Mouse (Mus musculus): Measurements from ENCODE around the gene Tmem108. TPM values are rescaled to one million over a fixed set of nuclear protein-coding genes. Genes with fewer than 3 reads are reported as not detected.

Tmem108 gene
- total and polyA plus RNA-seq, 2 experiments from 2014 or later, result 24.8 to 25.2 TPM

DNA sequence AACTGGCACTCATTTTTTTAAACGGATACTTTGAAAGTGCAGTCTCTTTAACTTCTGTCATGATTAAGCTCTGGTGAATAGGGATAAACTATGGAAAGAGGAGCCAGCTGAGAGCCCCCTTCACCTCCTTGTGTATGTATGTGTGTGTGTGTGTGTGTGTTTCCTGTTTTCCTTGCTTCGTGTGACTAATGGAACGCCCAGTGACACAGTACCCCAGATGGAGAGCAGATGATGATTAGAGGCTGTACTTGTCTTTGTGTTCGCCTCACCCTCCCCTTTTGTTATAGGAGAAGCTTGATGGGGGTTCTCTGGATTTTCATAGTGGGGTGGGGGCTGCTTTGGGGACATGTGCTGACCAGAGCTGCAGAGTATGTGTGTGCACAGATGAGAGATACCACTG is 216.4 kb downstream of the Tmem108 start:
- ATAC-seq (ENCODE audit: low FRiP score) (no peak), DNase-seq (ENCODE audit: low spot score) (no peak)
- no peak overlapping the region for H3K27ac ChIP-seq (ENCODE audit: low read depth, low read length)
- peaks cover 4% of the 10 kb centered on the region for H3K4me1 ChIP-seq (ENCODE audit: insufficient read depth, low read length)
- WGBS, result 73% methylated on average over 4 of the region's 4 CpGs
- H3K9me3 ChIP-seq (ENCODE audit: low read length), result no peaks in the 10 kb centered on the region
- no peak overlapping the region for H3K4me3 ChIP-seq (ENCODE audit: low read depth, low read length)
- H3K4me2 ChIP-seq (ENCODE audit: low read depth, low read length, poor library complexity, severe bottlenecking), result no peak overlapping the region
- H3K9ac ChIP-seq (replicated peaks; ENCODE audit: low read length, poor library complexity, severe bottlenecking), result no peak overlapping the region
- H3K36me3 ChIP-seq (ENCODE audit: insufficient read depth, low read length), result no peaks in the 10 kb centered on the region
- no peaks in the 10 kb centered on the region for H3K27me3 ChIP-seq (ENCODE audit: insufficient read depth, low read length)
- TF ChIP-seq CTCF (IDR thresholded peaks at IDR 0.05), result no peak

DNA sequence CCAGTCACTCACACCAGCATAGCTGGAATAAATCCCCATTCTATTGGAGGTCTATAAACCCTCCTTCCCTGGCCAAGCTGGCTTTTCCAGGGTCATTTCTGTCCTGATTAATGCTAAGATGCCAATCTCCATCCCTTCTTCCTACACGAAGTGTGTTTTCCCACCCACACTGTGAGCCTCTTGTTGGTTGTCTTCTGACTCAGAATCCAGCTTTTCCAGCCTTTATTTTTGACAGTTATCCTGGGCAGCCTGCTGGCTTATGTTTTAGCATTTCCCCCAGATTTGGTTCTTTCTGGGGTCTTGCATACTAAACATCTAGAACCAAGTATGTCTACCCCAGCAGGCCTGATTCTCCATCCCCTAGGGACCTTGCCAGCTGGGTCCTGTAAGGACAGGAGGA is 217.0 kb downstream of the Tmem108 start:
- no peak for DNase-seq (ENCODE audit: low spot score)
- H3K9ac ChIP-seq (replicated peaks; ENCODE audit: low read length, poor library complexity, severe bottlenecking), result no peak overlapping the region
- H3K9me3 ChIP-seq (ENCODE audit: low read length), result no peaks in the 10 kb centered on the region
- no peaks in the 10 kb centered on the region for H3K27me3 ChIP-seq (ENCODE audit: insufficient read depth, low read length)
- H3K4me3 ChIP-seq (ENCODE audit: low read depth, low read length), result no peak overlapping the region
- H3K4me2 ChIP-seq (ENCODE audit: low read depth, low read length, poor library complexity, severe bottlenecking), result no peak overlapping the region
- 78% methylated on average over 1 of the region's 1 CpGs for WGBS
- H3K4me1 ChIP-seq (ENCODE audit: insufficient read depth, low read length), result peaks cover 4% of the 10 kb centered on the region
- ATAC-seq (ENCODE audit: low FRiP score), result no peak
- no peak for TF ChIP-seq CTCF (IDR thresholded peaks at IDR 0.05)
- no peak overlapping the region for H3K27ac ChIP-seq (ENCODE audit: low read depth, low read length)
- no peaks in the 10 kb centered on the region for H3K36me3 ChIP-seq (ENCODE audit: insufficient read depth, low read length)

DNA sequence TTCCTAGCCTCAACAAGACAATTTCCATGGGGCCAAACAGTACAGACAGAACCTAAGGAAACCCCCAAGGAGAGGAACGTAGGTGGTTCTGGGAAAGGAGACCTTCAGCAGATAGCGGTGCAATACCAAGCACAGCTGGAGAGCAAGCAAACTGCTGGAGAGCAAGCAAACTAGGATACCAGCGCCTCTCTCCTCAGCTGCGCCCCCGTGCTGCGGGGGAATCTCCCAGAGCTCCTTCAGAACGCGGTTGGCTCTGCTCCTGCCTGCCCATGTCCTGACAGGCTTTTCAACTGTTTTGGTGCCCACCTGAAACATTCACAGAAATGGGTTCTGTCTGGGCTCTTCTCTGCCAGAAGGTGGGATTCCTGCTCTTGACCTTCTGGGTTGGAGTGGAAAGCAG is 221.1 kb downstream of the Tmem108 start:
- WGBS, result 76% methylated on average over 8 of the region's 8 CpGs
- TF ChIP-seq CTCF (IDR thresholded peaks at IDR 0.05), result no peak
- Histone ChIP-seq H3K36me3 (ENCODE audit: insufficient read depth, low read length) (no peaks in the 10 kb centered on the region), H3K4me3 (ENCODE audit: low read depth, low read length) (no peak overlapping the region), H3K27ac (ENCODE audit: low read depth, low read length) (no peak overlapping the region), H3K9me3 (ENCODE audit: low read length) (no peaks in the 10 kb centered on the region), H3K27me3 (ENCODE audit: insufficient read depth, low read length) (no peaks in the 10 kb centered on the region), H3K9ac (replicated peaks; ENCODE audit: low read length, poor library complexity, severe bottlenecking) (no peak overlapping the region), H3K4me1 (ENCODE audit: insufficient read depth, low read length) (peaks cover 14% of the 10 kb centered on the region), H3K4me2 (ENCODE audit: low read depth, low read length, poor library complexity, severe bottlenecking) (no peak overlapping the region)
- DNase-seq (ENCODE audit: low spot score) (no peak), ATAC-seq (ENCODE audit: low FRiP score) (no peak)

DNA sequence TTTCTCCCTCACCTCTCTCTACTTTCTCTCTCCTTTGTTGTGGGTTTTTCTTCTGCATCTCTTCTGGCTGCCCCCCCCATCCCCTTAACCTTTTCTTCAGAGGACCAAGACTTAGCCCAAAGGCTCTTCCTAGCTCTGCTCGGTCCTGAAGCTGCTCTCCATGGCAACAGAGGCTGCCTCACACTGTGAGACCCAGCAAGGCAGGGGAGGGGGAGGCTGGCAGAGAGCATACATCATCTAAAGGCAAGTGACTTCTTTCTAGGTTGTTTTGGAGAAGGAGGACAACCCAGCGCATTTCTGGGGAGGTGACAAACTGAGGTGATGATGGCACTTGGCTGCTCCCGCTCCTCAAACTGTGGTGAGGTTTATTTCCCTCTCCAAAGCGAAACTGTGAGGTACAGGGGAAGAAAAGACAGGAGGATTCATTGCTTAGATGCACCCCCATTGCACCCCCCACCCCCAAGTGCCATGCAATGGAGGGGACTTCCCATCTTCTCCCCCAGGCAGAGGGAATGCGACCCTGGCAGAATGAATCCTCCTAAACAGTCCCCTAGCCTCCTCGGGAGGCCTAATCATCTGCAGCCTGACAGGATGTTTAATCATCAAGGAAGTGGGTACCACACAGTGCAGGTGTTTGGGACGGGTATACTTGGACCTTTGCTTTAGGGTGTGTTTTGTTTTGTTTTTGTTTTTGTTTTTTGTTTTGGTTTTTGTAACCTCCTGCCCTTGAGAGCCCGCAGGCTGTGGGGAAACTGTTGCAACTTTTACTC is 223.4 kb downstream of the Tmem108 start:
- DNase-seq (ENCODE audit: low spot score) (peak; percentile 77), ATAC-seq (ENCODE audit: low FRiP score) (peak; percentile 88)
- Histone ChIP-seq H3K9me3 (ENCODE audit: low read length) (no peaks in the 10 kb centered on the region), H3K4me2 (ENCODE audit: low read depth, low read length, poor library complexity, severe bottlenecking) (peak overlapping the region; percentile 20; the same call in 1 of the 2 replicates), H3K4me1 (ENCODE audit: insufficient read depth, low read length) (peaks cover 15% of the 10 kb centered on the region; the same call in 1 of the 2 replicates), H3K27ac (ENCODE audit: low read depth, low read length) (peak overlapping the region; percentile 51), H3K36me3 (ENCODE audit: insufficient read depth, low read length) (no peaks in the 10 kb centered on the region), H3K9ac (replicated peaks; ENCODE audit: low read length, poor library complexity, severe bottlenecking) (peak overlapping the region; percentile 36; the same call in 1 of the 2 replicates), H3K27me3 (ENCODE audit: insufficient read depth, low read length) (no peaks in the 10 kb centered on the region), H3K4me3 (ENCODE audit: low read depth, low read length) (no peak overlapping the region)
- no peak for TF ChIP-seq CTCF (IDR thresholded peaks at IDR 0.05)
- WGBS, result 33% methylated on average over 8 of the region's 8 CpGs

DNA sequence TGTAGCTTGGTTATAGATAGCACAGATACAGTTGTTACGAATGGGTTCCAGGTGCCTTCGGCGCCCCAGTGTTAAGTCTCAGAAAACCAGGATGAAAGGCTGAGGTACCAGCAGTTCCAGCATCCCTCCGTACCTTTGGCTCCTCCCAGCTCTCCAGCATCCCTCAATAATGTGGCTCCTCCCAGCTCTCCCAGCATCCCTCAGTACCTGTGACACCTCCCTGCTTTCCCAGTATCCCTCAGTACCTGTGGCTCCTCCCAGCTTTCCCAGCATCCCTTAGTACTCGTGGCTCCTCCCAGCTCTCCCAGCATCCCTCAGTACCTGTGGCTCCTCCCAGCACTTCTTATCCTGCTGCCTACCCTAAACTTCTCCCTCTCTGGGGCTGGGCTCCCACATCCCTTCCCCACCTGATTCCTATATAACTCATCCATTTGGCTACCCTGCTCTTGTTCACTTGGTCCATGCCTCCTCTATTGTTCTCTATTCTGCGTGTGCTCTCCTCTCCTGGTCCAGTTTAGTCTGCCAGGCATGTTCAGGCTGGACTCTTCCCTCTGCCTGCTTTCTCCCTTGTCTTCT is 225.5 kb downstream of the Tmem108 start:
- H3K4me2 ChIP-seq (ENCODE audit: low read depth, low read length, poor library complexity, severe bottlenecking), result no peak overlapping the region
- ATAC-seq (ENCODE audit: low FRiP score) (no peak), DNase-seq (ENCODE audit: low spot score) (no peak)
- 68% methylated on average over 6 of the region's 6 CpGs for WGBS
- H3K27me3 ChIP-seq (ENCODE audit: insufficient read depth, low read length), result no peaks in the 10 kb centered on the region
- H3K9ac ChIP-seq (replicated peaks; ENCODE audit: low read length, poor library complexity, severe bottlenecking), result no peak overlapping the region
- TF ChIP-seq CTCF (IDR thresholded peaks at IDR 0.05), result no peak
- H3K36me3 ChIP-seq (ENCODE audit: insufficient read depth, low read length), result no peaks in the 10 kb centered on the region
- H3K27ac ChIP-seq (ENCODE audit: low read depth, low read length), result no peak overlapping the region
- H3K4me1 ChIP-seq (ENCODE audit: insufficient read depth, low read length), result peaks cover 15% of the 10 kb centered on the region; the same call in 1 of the 2 replicates
- H3K4me3 ChIP-seq (ENCODE audit: low read depth, low read length), result no peak overlapping the region
- no peaks in the 10 kb centered on the region for H3K9me3 ChIP-seq (ENCODE audit: low read length)

DNA sequence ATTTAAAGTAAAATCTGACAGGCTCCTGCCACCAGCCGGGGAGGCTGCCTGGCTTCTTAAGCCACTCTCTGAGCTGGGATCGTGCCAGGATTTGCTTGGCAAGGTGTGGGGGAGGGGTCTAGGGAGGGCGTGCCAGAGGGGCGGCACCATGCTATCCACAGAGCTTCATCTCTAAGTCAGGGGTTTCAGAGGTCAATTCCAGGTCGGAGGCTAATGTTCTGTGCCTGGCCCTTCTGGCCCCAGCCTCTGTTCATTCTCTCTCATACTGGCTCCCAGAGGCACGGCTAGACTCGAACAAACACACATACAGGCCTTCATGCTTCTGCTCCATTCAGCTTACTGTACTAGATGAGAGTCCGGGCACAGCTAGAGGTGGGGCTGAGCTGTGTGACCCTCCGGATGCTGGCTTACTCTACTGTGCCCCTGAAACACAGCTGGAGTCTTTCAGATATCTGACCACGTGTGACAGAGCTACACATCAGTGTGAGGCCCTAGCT is 236.5 kb downstream of the Tmem108 start:
- Histone ChIP-seq H3K9ac (replicated peaks; ENCODE audit: low read length, poor library complexity, severe bottlenecking) (no peak overlapping the region), H3K4me3 (ENCODE audit: low read depth, low read length) (no peak overlapping the region), H3K36me3 (ENCODE audit: insufficient read depth, low read length) (no peaks in the 10 kb centered on the region), H3K9me3 (ENCODE audit: low read length) (no peaks in the 10 kb centered on the region), H3K4me2 (ENCODE audit: low read depth, low read length, poor library complexity, severe bottlenecking) (no peak overlapping the region), H3K27ac (ENCODE audit: low read depth, low read length) (no peak overlapping the region), H3K27me3 (ENCODE audit: insufficient read depth, low read length) (no peaks in the 10 kb centered on the region), H3K4me1 (ENCODE audit: insufficient read depth, low read length) (peaks cover 18% of the 10 kb centered on the region; the same call in 1 of the 2 replicates)
- DNase-seq (ENCODE audit: low spot score) (peak; percentile 45), ATAC-seq (ENCODE audit: low FRiP score) (no peak)
- TF ChIP-seq CTCF (IDR thresholded peaks at IDR 0.05), result no peak
- 19% methylated on average over 10 of the region's 10 CpGs for WGBS

Data from midbrain, postnatal 0 days (tissue).